Mouse (Mus musculus) midbrain, embryonic 13.5 days (tissue): ENCODE data around the gene Creg2. TPM values are rescaled to one million over a fixed set of nuclear protein-coding genes. Genes with fewer than 3 reads are reported as not detected.
A peak's percentile ranks its signal among the peaks of the same experiment; 100 is the strongest.

Source experiments
- ATAC-seq: fragments of 200-750 bp; cut with Nextera tagmentation; 2 replicates; pipeline ENCODE4 v1.8.0; 2017; ENCODE audit warnings: mild to moderate bottlenecking, moderate TSS enrichment, moderate library complexity
- H3K27ac ChIP-seq: fragments of 300-500 bp; sonication (generic); 2 replicates; pipeline ENCODE4 v1.5.1; 2015; ENCODE audit warnings: inconsistent platforms, mild to moderate bottlenecking, moderate library complexity
- H3K27me3 ChIP-seq: fragments of 300-500 bp; sonication (generic); 2 replicates; pipeline ENCODE4 v1.6.1; 2015; ENCODE audit warnings: mild to moderate bottlenecking, inconsistent platforms
- H3K36me3 ChIP-seq: fragments of 300-500 bp; sonication (generic); 2 replicates; pipeline ENCODE4 v1.6.1; 2015; ENCODE audit warnings: mild to moderate bottlenecking, inconsistent platforms
- H3K4me1 ChIP-seq: fragments of 300-500 bp; sonication (generic); replicated peaks from 2 replicates; pipeline ENCODE4 v1.6.1; 2015; ENCODE audit warnings: inconsistent platforms
- H3K4me2 ChIP-seq: fragments of 300-500 bp; sonication (generic); replicated peaks from 2 replicates; pipeline ENCODE4 v1.6.1; 2015; ENCODE audit warnings: moderate library complexity, mild to moderate bottlenecking, inconsistent platforms
- H3K4me3 ChIP-seq: fragments of 300-500 bp; sonication (generic); replicated peaks from 2 replicates; pipeline ENCODE4 v1.5.1; 2015; ENCODE audit warnings: mild to moderate bottlenecking, inconsistent platforms
- H3K9ac ChIP-seq: fragments of 300-500 bp; sonication (generic); replicated peaks from 2 replicates; pipeline ENCODE4 v1.6.1; 2015; ENCODE audit warnings: mild to moderate bottlenecking, inconsistent platforms
- H3K9me3 ChIP-seq: fragments of 300-500 bp; sonication (generic); 2 replicates; pipeline ENCODE4 v1.6.1; 2016; ENCODE audit warnings: mild to moderate bottlenecking, inconsistent platforms
- WGBS: fragments of 180-500 bp; shearing (Covaris S2); methylation state at CpG from one replicate; pipeline ENCODE4 v1.1.7; 2015; 5-methylcytosine and 5-hydroxymethylcytosine counted together
- polyA plus RNA-seq: library from polyadenylated mRNA; unstranded; fragments of >200 nt; fragmentation: Nextera tagmentation; extraction: Ambion mirVana; gene quantifications from 2 replicates; pipeline ENCODE4 v1.2.1, GENCODE M21; 2015

The Creg2 gene
- polyA plus RNA-seq, 1 experiment from 2014 or later: 3.7 TPM

DNA sequence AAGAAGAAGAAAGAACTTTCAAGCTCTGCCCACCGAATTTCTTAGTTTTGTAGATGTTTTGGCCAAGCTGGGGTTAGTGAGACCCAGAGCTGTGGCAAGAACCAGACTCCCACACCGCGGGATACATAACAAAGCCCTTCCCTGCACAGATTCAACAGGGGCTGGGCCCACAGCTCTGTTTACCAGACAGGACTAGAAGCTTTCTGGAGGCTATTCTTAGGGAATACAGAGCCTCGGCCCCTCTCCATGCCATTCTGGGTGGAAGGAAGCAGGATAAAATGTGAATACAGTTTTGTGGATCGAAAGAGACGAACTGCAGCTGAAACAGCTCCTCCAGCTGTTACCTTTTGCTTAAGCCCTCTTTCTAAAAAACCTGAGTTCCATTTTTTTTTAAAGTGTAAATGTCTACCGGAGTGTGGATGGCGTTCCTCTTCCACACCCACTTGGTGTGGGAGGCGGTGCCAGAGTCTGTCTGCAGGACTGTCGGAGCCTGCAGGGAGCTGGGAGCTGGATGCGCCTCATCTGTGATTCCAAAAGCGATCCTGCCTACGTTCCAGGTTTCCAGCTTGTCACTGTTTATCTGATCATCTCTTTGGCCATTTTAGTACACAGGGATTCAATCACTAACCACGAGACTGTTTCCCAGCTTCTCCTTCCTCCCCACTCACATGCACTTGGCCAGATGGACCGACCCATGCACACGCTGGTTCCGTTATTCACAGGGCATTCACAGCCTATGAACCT is 1.4 kb downstream of the Creg2 start:
- peaks cover 25% of the 10 kb centered on the region for H3K4me1 ChIP-seq
- peak overlapping the region; percentile 76 for H3K9ac ChIP-seq
- peaks cover 27% of the 10 kb centered on the region for H3K27me3 ChIP-seq
- no peaks in the 10 kb centered on the region for H3K36me3 ChIP-seq
- peak; percentile 15; the same call in 1 of the 2 replicates for ATAC-seq
- no peaks in the 10 kb centered on the region for H3K9me3 ChIP-seq
- H3K27ac ChIP-seq: peak overlapping the region; percentile 31
- WGBS: 14% methylated on average over 17 of the region's 17 CpGs
- H3K4me2 ChIP-seq: peak overlapping the region; percentile 97
- H3K4me3 ChIP-seq: peak overlapping the region; percentile 64

DNA sequence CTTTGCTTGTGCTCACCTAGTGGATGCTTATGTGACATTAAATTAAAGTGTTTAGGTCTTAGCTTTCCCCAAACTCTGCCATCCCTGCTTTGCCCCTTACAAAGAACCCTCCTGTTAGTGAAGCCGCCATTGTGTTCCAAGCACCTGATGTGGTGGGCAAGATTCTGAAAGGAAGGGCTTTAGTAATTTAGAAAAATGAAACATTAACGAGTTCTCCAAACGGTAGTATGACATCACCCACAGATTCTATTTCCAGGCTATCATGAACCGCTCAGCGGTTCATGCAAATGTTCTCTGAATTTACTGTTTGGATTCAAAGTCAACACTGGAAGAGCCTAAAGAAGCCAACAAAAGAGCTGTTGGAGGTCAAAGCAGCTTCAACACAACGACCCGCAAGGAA is 2.7 kb downstream of the Creg2 start:
- Histone ChIP-seq H3K27me3 (peaks cover 27% of the 10 kb centered on the region), H3K9ac (no peak overlapping the region), H3K36me3 (no peaks in the 10 kb centered on the region), H3K4me1 (peaks cover 25% of the 10 kb centered on the region), H3K27ac (no peak overlapping the region), H3K4me3 (no peak overlapping the region), H3K4me2 (0 out of 2 replicates have a peak overlapping the region, but pooled peaks have one; percentile 9), H3K9me3 (no peaks in the 10 kb centered on the region)
- WGBS: 78% methylated on average over 7 of the region's 7 CpGs
- ATAC-seq: no peak

DNA sequence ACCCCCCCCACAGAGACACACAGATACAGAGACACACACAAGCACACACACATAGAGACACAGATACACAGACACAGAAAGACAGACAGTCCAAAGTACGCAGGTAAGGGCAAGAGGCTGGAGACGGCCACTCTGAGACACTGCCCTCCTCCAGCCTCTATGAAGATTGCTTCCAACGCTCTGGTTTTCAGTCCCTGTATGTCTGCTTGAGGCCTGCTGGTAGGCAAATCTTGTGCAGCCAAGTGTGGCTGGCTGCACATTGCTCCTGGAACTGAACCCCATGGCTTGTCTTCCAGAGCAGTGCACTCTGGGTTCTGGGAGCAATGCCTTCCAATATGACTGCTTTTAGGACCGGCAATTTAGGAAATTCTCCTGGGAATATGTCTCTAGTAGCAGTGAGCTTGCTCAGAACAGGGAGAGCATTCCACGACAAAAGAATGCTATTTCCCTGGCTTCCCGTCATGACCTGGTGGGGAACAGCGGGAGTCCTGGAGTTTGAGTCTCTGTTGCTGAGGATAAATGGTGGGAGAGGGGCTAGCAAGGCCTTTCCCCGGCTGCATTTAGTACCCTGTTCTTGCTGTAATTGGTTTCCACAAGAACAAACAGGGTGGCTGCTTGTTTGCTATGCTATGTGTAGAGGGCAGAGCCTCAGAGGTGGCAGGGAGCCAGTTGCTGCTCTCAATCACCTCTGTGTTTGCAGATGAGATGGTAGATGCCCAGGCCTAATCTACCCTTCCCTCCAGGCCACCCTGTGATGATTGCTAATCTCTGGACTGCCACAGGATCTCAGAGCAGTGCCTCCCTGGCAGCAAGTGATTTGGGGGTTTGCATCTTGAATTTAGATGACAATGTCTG is 5.1 kb downstream of the Creg2 start:
- Histone ChIP-seq H3K27ac (peak overlapping the region; percentile 2; the same call in 1 of the 2 replicates), H3K9ac (no peak overlapping the region)
- WGBS: 44% methylated on average over 8 of the region's 8 CpGs

DNA sequence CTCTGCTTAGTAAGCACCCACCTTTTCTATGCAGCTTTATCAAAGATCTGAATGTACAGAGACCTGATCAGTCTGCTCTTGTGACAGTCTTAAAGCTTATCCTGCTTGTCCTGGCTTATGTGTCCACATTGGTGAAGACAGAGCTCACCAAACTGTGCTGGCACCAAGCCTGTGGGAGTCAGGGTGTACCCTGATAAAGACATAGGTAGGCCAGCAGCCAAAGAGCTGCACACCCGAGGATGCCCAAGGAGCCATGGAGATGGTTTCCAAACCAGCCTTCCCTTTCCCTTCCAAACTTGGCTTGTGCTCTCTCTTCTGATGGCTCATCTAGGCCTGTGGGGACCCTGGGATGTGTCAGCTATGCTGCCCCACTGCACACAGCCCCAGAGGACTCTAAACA is 6.9 kb downstream of the Creg2 start:
- Histone ChIP-seq H3K9ac (no peak overlapping the region), H3K4me1 (peaks cover 9% of the 10 kb centered on the region), H3K36me3 (no peaks in the 10 kb centered on the region), H3K9me3 (no peaks in the 10 kb centered on the region), H3K27ac (no peak overlapping the region), H3K4me3 (no peak overlapping the region), H3K4me2 (no peak overlapping the region), H3K27me3 (peaks cover 10% of the 10 kb centered on the region; the same call in 1 of the 2 replicates)
- 80% methylated on average over 1 of the region's 1 CpGs for WGBS
- ATAC-seq: no peak

More for the DNA sequence above, 5.1 kb downstream of the Creg2 start:
- no peaks in the 10 kb centered on the region for H3K9me3 ChIP-seq
- H3K27me3 ChIP-seq: peaks cover 15% of the 10 kb centered on the region; the same call in 1 of the 2 replicates
- peak; percentile 38 for ATAC-seq
- no peaks in the 10 kb centered on the region for H3K36me3 ChIP-seq
- no peak overlapping the region for H3K4me2 ChIP-seq
- H3K4me3 ChIP-seq: no peak overlapping the region
- H3K4me1 ChIP-seq: peaks cover 24% of the 10 kb centered on the region

DNA sequence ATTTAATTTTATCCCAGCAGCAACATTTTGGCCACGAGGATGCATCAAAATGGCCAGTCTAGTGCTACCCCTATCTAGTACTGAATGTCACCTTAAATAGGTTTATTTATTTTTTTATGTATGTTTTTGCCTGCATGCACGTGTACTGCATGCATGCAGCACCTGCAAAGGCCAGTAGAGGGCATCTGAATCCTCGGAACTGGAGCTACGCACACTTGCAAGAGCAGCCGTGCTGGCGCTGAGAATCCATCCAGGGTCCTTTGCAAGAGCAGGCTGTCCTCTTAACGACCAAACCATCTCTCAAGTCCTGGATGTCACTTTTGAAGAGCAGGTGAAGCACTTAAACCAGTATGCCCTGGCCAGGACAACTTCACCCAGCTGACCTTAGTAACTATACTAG is 9.6 kb downstream of the Creg2 start:
- Histone ChIP-seq H3K4me2 (no peak overlapping the region), H3K9me3 (no peaks in the 10 kb centered on the region), H3K27ac (no peak overlapping the region), H3K4me3 (no peak overlapping the region), H3K4me1 (peaks cover 13% of the 10 kb centered on the region), H3K27me3 (no peaks in the 10 kb centered on the region), H3K9ac (no peak overlapping the region), H3K36me3 (no peaks in the 10 kb centered on the region)
- ATAC-seq: no peak
- WGBS: 85% methylated on average over 7 of the region's 7 CpGs

DNA sequence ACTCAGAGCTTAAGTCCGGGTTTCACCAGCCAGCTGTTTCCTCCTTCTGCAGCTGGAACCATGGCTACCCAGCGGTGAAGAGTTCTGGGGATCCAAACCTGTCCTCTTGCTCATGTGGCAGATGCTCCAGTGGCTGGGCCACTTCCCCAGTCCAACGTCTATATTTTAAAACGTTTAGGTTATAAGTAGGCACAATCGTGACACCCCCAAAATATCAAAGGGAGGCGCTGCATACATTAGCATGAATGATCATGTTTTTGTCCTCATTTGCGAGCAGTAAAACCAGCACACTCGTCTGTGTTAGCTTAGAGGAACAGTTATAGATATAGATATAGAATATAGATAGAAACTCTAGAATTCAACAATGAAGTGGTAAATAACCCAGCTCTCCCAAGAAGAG is 14.1 kb downstream of the Creg2 start:
- ATAC-seq: no peak
- H3K4me3 ChIP-seq: no peak overlapping the region
- H3K9me3 ChIP-seq: no peaks in the 10 kb centered on the region
- H3K4me1 ChIP-seq: peaks cover 11% of the 10 kb centered on the region; the same call in 1 of the 2 replicates
- WGBS: 48% methylated on average over 8 of the region's 8 CpGs
- H3K27ac ChIP-seq: no peak overlapping the region
- H3K36me3 ChIP-seq: no peaks in the 10 kb centered on the region
- no peak overlapping the region for H3K4me2 ChIP-seq
- no peak overlapping the region for H3K9ac ChIP-seq
- H3K27me3 ChIP-seq: no peaks in the 10 kb centered on the region

DNA sequence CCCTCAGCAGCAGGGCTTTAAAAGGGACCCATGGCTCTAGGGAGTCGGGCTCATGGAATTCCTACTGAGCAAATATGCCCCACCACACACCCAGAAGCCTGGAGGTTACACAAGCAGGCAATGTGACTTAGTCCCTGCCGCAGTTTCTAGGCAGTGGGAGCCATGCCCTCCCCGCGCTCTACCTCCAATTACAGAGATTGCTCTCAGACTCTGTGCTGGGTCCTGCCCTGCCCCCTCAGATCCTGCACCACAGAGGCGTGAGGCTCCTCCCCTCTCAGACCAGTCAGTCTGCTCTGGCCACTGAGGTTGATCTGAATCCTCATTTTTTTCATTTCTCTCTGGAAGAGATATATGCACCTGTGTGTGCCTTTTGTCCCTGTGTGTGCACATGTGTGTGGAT is 14.6 kb downstream of the Creg2 start:
- Histone ChIP-seq H3K27ac (no peak overlapping the region), H3K4me3 (no peak overlapping the region), H3K4me1 (peaks cover 11% of the 10 kb centered on the region; the same call in 1 of the 2 replicates), H3K36me3 (no peaks in the 10 kb centered on the region), H3K9ac (no peak overlapping the region), H3K9me3 (no peaks in the 10 kb centered on the region), H3K4me2 (no peak overlapping the region), H3K27me3 (no peaks in the 10 kb centered on the region)
- peak; percentile 63 for ATAC-seq
- WGBS: 4% methylated on average over 5 of the region's 5 CpGs

DNA sequence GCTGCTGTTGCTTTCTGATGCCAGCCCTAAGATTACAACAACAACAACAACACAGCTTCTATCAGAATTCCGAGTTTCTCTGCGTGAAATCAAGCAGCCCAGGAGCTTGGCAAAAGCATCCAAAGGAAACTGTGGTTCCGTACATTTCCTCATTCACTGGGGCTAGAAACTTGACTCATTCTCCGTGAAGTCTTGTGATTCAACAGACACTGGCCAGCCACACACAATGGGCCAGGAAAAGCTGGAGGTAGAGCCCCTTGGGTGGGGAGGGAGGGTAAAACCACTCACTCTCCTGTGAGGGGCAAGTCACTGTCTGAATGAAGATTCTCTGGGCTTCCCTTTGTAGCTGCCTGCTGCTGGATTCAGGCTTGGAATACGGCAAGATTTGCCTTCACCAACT is 15.1 kb downstream of the Creg2 start:
- Histone ChIP-seq H3K9me3 (no peaks in the 10 kb centered on the region), H3K9ac (no peak overlapping the region), H3K4me3 (no peak overlapping the region), H3K27me3 (no peaks in the 10 kb centered on the region), H3K4me2 (no peak overlapping the region), H3K36me3 (no peaks in the 10 kb centered on the region), H3K27ac (no peak overlapping the region), H3K4me1 (peaks cover 11% of the 10 kb centered on the region; the same call in 1 of the 2 replicates)
- WGBS: 26% methylated on average over 5 of the region's 5 CpGs
- no peak for ATAC-seq

DNA sequence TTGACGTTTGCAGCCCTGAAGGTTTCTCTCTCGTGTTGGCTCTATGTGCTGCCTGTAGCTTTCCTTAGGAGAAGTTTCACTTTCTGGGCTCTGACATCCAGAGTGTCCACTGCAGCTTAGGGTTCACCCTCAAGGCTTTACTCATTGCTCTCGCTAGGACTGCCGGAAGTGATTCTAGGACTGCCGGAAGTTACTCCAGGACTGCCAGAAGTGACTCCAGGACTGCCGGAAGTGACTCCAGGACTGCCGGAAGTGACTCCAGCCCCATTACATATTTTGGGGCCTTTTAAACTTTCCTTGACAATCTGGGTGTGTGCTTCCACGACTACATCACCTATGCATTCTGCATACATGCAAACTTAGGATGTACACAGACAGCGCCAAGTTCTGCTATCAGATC is 22.7 kb downstream of the Creg2 start:
- H3K9me3 ChIP-seq: no peaks in the 10 kb centered on the region
- no peak overlapping the region for H3K4me2 ChIP-seq
- H3K27me3 ChIP-seq: no peaks in the 10 kb centered on the region
- no peak overlapping the region for H3K27ac ChIP-seq
- no peak overlapping the region for H3K9ac ChIP-seq
- ATAC-seq: no peak
- no peak overlapping the region for H3K4me3 ChIP-seq
- H3K4me1 ChIP-seq: no peaks in the 10 kb centered on the region
- no peaks in the 10 kb centered on the region for H3K36me3 ChIP-seq
- WGBS: 87% methylated on average over 9 of the region's 9 CpGs

DNA sequence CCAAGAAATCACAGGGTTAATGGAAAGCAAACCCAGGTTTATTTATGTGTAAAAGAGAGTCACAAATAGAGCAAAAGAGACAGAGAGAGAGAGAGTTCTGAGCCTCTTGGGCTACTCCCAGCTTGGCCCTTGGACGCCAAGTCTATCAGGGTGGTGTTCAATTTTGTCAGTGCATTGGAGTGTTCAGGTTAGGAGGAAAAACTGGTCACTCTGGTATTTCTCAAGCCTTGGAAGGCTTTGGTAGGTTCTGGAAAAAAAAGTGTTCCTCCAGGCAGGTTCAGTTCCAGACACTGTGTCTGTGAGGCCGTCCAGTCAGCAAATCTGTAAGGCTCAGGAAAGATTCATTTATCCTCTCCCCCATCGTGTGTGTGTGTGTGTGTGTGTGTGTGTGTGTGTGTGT is 25.8 kb downstream of the Creg2 start:
- Histone ChIP-seq H3K27me3 (no peaks in the 10 kb centered on the region), H3K4me3 (no peak overlapping the region), H3K27ac (no peak overlapping the region), H3K36me3 (0 out of 2 replicates have a peak, but pooled peaks cover 2% of the 10 kb centered on the region), H3K4me2 (no peak overlapping the region), H3K9ac (no peak overlapping the region), H3K9me3 (no peaks in the 10 kb centered on the region), H3K4me1 (no peaks in the 10 kb centered on the region)
- no peak for ATAC-seq
- WGBS: 68% methylated on average over 3 of the region's 3 CpGs

DNA sequence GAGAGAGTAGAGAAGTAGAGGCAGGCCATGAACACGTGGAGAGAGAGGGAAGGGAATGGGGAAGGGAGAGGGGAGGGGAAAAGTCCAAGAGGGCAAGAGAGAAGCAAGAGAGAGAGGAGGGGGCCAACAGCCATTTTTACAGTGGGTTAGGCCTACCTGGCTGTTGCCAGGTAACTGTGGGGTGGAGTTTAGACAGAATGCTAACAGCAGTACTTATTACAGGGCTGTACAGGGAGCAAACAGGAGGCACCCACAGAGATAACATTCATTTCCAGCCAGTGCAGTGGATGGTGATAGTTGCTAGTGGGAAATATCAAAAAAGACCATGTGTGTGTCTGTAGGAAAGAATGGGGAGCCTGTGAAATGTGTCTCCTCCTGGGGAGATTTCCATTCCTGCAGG is 27.5 kb downstream of the Creg2 start:
- WGBS: 50% methylated on average over 1 of the region's 1 CpGs
- H3K9ac ChIP-seq: no peak overlapping the region

DNA sequence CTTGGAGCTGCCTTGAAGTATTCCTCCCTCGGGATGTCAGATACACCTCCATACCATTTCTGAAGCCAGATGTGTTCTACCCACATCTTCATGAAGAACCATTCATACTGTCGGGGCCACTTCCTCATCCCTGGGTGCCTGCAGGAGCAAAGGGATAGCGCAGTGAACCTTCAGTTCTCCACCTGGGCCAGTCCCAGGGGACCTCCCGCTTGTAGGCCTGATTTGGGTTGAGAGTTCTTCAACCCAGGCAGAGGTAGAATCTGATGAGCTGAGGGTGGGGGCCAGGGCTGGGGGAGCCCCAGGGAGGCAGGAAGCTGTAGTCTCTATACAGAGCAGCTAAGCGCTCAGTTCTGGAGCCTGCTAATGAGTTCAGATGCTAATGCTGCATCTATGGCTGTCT is 28.2 kb downstream of the Creg2 start:
- 92% methylated on average over 5 of the region's 5 CpGs for WGBS
- Histone ChIP-seq H3K9ac (no peak overlapping the region), H3K4me2 (no peak overlapping the region), H3K9me3 (no peaks in the 10 kb centered on the region), H3K27ac (no peak overlapping the region), H3K27me3 (no peaks in the 10 kb centered on the region), H3K36me3 (0 out of 2 replicates have a peak, but pooled peaks cover 2% of the 10 kb centered on the region), H3K4me3 (no peak overlapping the region), H3K4me1 (peaks cover 4% of the 10 kb centered on the region; the same call in 1 of the 2 replicates)
- ATAC-seq: no peak

More for the DNA sequence above, 27.5 kb downstream of the Creg2 start:
- Histone ChIP-seq H3K27ac (no peak overlapping the region), H3K4me3 (no peak overlapping the region), H3K4me1 (no peaks in the 10 kb centered on the region), H3K27me3 (no peaks in the 10 kb centered on the region), H3K36me3 (0 out of 2 replicates have a peak, but pooled peaks cover 2% of the 10 kb centered on the region), H3K9me3 (no peaks in the 10 kb centered on the region), H3K4me2 (no peak overlapping the region)
- no peak for ATAC-seq
